Mouse (Mus musculus) midbrain, embryonic 16.5 days (tissue): ENCODE measurements around the gene Ddx54. TPM values are rescaled to one million over a fixed set of nuclear protein-coding genes. Genes with fewer than 3 reads are reported as not detected.

Source experiments
- ATAC-seq: fragments of 200-750 bp; cut with Nextera tagmentation; 2 replicates; pipeline ENCODE4 v1.8.0; 2017; ENCODE audit warnings: moderate TSS enrichment
- H3K27ac ChIP-seq: fragments of 300-500 bp; sonication (generic); 2 replicates; pipeline ENCODE4 v1.5.1; 2014; ENCODE audit warnings: mild to moderate bottlenecking, low read length, mixed read lengths
- H3K27me3 ChIP-seq: fragments of 300-500 bp; sonication (generic); 2 replicates; pipeline ENCODE4 v1.6.1; 2014; ENCODE audit warnings: low read depth, low read length, mixed read lengths; ENCODE audit not compliant: control insufficient read depth, insufficient read depth
- H3K36me3 ChIP-seq: fragments of 300-500 bp; sonication (generic); 2 replicates; pipeline ENCODE4 v1.6.1; 2014; ENCODE audit warnings: mild to moderate bottlenecking, low read length, moderate library complexity, mixed read lengths; ENCODE audit not compliant: control insufficient read depth, insufficient read depth
- H3K4me1 ChIP-seq: fragments of 300-500 bp; sonication (generic); 2 replicates; pipeline ENCODE4 v1.6.1; 2014; ENCODE audit warnings: mild to moderate bottlenecking, low read length, mixed read lengths; ENCODE audit not compliant: control insufficient read depth, insufficient read depth
- H3K4me2 ChIP-seq: fragments of 300-500 bp; sonication (generic); 2 replicates; pipeline ENCODE4 v1.6.1; 2014; ENCODE audit warnings: mild to moderate bottlenecking, low read length, mixed read lengths
- H3K4me3 ChIP-seq: fragments of 300-500 bp; sonication (generic); 2 replicates; pipeline ENCODE4 v1.5.1; 2014; ENCODE audit warnings: low read depth, mild to moderate bottlenecking, low read length, moderate library complexity, mixed read lengths
- H3K9ac ChIP-seq: fragments of 300-500 bp; sonication (generic); 2 replicates; pipeline ENCODE4 v1.6.1; 2014; ENCODE audit warnings: low read depth, low read length, mixed read lengths
- H3K9me3 ChIP-seq: fragments of 300-500 bp; sonication (generic); replicated peaks from 2 replicates; pipeline ENCODE4 v1.6.1; 2014; ENCODE audit warnings: mild to moderate bottlenecking, low read length, mixed read lengths; ENCODE audit not compliant: control insufficient read depth, poor library complexity, severe bottlenecking
- WGBS: fragments of 180-500 bp; shearing (Covaris S2); extraction: QIAGEN DNeasy Blood & Tissue Kit; methylation state at CpG from one replicate; pipeline ENCODE4 v1.1.7; 2014; 5-methylcytosine and 5-hydroxymethylcytosine counted together
- polyA plus RNA-seq: library from polyadenylated mRNA; unstranded; fragments of >200 nt; fragmentation: Nextera tagmentation; extraction: Ambion mirVana; gene quantifications from 2 replicates; pipeline ENCODE4 v1.2.1, GENCODE M21; 2015

Gene Ddx54
- polyA plus RNA-seq, 1 experiment from 2014 or later, result 39.9 TPM

- Histone ChIP-seq H3K4me1 (no peaks in the 10 kb centered on the region), H3K4me3 (no peak overlapping the region), H3K9me3 (no peaks in the 10 kb centered on the region), H3K4me2 (no peak overlapping the region), H3K9ac (no peak overlapping the region), H3K36me3 (peaks cover 36% of the 10 kb centered on the region), H3K27me3 (no peaks in the 10 kb centered on the region), H3K27ac (no peak overlapping the region)
- 89% methylated on average over 10 of the region's 10 CpGs for WGBS
- ATAC-seq, result no peak
These were observed 11.9 kb downstream of the Ddx54 start for GRCm38 (mm10) chr5:120624427-120624826.

DNA sequence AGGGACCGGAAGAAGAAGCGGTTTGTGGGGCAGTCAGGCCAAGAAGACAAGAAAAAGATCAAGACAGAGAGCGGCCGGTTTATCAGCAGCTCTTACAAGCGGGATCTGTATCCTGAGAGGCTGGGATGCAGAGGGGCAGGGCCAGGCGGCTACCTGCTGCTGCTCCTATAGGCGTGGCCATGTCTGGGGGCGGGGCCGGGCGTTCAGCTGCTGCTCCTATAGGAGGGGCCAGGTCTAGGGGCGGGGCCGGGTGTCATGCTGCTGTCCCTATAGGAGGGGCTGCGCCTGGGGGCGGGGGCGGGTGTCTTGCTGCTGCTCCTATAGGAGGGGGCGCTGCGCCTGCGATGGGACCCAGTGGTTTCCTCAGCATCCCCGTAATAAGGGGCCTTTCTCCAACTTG, 13.9 kb downstream of the Ddx54 start:
- ATAC-seq, result no peak
- H3K4me1 ChIP-seq, result peaks cover 3% of the 10 kb centered on the region; the same call in 1 of the 2 replicates
- H3K4me2 ChIP-seq, result no peak overlapping the region
- H3K36me3 ChIP-seq, result peaks cover 26% of the 10 kb centered on the region
- H3K27me3 ChIP-seq, result no peaks in the 10 kb centered on the region
- H3K9ac ChIP-seq, result no peak overlapping the region
- H3K27ac ChIP-seq, result no peak overlapping the region
- H3K4me3 ChIP-seq, result no peak overlapping the region
- H3K9me3 ChIP-seq, result no peaks in the 10 kb centered on the region
- WGBS, result 32% methylated on average over 16 of the region's 19 CpGs

DNA sequence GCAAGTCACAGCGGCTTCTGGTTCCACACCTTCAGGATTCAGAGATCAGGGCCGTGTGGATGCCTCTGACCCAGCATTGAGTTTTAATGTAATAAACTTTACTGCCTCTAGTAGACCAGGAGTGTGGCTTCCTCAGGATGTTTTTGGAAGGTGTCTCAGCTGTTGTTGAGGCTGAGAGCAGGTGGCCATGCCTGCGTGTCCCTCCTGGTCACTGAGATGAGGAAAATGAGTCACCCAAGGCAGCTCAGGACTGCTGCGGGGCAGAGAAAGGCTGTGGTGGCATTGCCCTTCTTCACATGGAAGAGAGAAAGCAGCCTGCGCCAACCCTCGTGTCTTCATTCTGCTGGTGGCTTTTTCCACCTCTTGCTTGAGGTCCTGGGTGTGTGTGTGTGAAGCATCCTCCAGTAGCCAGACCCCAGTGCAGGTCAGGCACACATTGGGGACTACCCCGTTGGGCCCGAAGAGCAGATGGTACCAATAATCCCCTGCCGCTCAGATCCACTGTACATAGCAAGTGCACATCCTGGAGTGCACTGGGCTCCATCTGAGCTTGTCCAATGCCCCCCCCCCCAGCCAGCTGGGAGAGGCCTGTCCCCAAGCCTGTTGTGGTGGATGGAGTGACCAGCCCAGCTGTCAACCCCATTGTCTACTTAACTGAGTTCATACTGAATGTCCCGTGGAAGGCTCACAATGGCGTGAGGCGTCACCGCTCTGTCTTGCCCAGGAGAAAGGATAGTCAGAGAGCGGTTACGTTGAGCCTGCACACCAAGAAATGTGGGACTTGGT, 15.2 kb downstream of the Ddx54 start:
- Histone ChIP-seq H3K9ac (peak overlapping the region; percentile 20; the same call in 1 of the 2 replicates), H3K4me1 (peaks cover 3% of the 10 kb centered on the region; the same call in 1 of the 2 replicates), H3K9me3 (no peaks in the 10 kb centered on the region), H3K4me3 (no peak overlapping the region), H3K36me3 (peaks cover 21% of the 10 kb centered on the region), H3K27me3 (no peaks in the 10 kb centered on the region), H3K4me2 (no peak overlapping the region), H3K27ac (no peak overlapping the region)
- 78% methylated on average over 15 of the region's 15 CpGs for WGBS
- no peak for ATAC-seq

DNA sequence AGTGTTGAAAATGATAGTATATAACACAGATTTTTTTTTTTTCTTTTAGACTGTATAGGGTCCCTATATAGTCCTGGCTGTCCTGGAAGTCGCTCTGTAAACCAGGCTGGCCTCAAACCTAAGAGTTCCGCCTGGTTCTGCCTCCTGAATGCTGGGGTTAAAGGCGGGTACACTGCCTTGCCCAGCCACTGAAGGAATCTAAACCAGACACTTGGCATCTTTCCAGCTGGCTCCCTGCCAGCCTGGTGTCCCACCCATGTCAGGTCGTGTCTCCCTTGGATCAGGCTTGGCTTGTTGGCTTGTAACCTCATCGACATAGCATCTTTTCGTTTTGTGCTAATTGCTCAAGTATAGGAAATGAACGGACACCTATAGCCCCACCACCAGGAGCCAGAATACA, 16.1 kb downstream of the Ddx54 start:
- Histone ChIP-seq H3K27ac (no peak overlapping the region), H3K4me3 (no peak overlapping the region), H3K36me3 (peaks cover 11% of the 10 kb centered on the region), H3K4me1 (peaks cover 3% of the 10 kb centered on the region; the same call in 1 of the 2 replicates), H3K4me2 (no peak overlapping the region), H3K27me3 (no peaks in the 10 kb centered on the region), H3K9me3 (no peaks in the 10 kb centered on the region), H3K9ac (no peak overlapping the region)
- 64% methylated on average over 7 of the region's 7 CpGs for WGBS
- no peak for ATAC-seq

- H3K4me2 ChIP-seq, result peak overlapping the region; percentile 54
- H3K4me1 ChIP-seq, result peaks cover 3% of the 10 kb centered on the region; the same call in 1 of the 2 replicates
- peaks cover 4% of the 10 kb centered on the region; the same call in 1 of the 2 replicates for H3K36me3 ChIP-seq
- WGBS, result 13% methylated on average over 29 of the region's 29 CpGs
- no peak overlapping the region for H3K4me3 ChIP-seq
- H3K9me3 ChIP-seq, result no peaks in the 10 kb centered on the region
- no peak overlapping the region for H3K27ac ChIP-seq
- H3K9ac ChIP-seq, result peak overlapping the region; percentile 53
- ATAC-seq, result no peak
- H3K27me3 ChIP-seq, result no peaks in the 10 kb centered on the region
These were observed 18.6 kb downstream of the Ddx54 start for GRCm38 (mm10) chr5:120631128-120631527.

DNA sequence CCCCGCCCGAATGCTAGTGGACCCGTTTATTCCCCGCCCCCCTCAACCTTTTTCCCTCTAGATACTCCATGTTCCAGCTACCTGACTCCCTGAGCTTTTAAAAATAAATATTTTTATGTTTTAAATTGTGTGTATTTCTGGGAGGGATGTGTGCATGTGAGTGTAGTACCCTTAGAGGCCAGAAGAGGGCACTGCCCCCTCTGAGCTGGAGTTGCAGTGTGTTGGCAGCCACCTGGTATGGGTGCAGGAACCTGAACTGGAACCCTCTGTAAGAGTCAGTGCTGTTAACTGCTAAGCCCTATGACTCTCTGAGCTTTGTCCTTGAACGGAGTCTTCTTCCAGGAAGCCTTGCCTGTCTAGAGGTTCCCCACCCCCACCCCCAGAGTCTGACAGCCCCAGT, 19.4 kb downstream of the Ddx54 start:
- Histone ChIP-seq H3K27me3 (no peaks in the 10 kb centered on the region), H3K27ac (no peak overlapping the region), H3K36me3 (peaks cover under 1% of the 10 kb centered on the region; the same call in 1 of the 2 replicates), H3K9ac (no peak overlapping the region), H3K9me3 (no peaks in the 10 kb centered on the region), H3K4me3 (no peak overlapping the region), H3K4me1 (peaks cover 3% of the 10 kb centered on the region; the same call in 1 of the 2 replicates), H3K4me2 (no peak overlapping the region)
- no peak for ATAC-seq
- WGBS, result 93% methylated on average over 5 of the region's 5 CpGs

DNA sequence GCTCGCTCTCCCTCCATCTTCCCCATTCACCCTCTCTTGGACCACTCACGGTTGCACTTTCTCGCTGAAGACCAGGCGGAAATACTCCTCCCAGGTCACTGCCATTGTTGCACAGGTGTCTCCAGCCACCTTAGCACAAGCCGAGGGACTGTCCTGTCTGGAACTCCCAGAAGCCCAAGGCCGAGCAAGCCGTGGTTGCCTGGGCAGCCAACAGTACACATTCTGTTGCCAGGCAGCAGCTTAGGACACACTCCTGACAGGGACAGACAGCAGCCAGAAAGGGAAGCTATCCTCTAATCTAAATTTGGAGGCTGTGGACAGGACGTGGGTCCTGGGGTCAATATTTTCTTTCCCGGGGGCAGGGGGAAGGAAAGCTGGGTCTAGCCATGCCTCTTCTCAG, 21.6 kb downstream of the Ddx54 start, which contains the start of gene Cfap73:
Gene Cfap73, minus strand, starts transcription at position 105 of the 400 bp plus-strand sequence.
- Histone ChIP-seq H3K36me3 (no peaks in the 10 kb centered on the region), H3K4me2 (no peak within 1 kb of the TSS), H3K4me3 (no peak within 1 kb of the TSS), H3K4me1 (peaks cover 3% of the 10 kb centered on the region; the same call in 1 of the 2 replicates), H3K9me3 (no peaks in the 10 kb centered on the region), H3K27ac (no peak within 1 kb of the TSS), H3K9ac (no peak within 1 kb of the TSS), H3K27me3 (no peaks in the 10 kb centered on the region)
- no peak for ATAC-seq
- 49% methylated on average over 9 of the region's 9 CpGs for WGBS

DNA sequence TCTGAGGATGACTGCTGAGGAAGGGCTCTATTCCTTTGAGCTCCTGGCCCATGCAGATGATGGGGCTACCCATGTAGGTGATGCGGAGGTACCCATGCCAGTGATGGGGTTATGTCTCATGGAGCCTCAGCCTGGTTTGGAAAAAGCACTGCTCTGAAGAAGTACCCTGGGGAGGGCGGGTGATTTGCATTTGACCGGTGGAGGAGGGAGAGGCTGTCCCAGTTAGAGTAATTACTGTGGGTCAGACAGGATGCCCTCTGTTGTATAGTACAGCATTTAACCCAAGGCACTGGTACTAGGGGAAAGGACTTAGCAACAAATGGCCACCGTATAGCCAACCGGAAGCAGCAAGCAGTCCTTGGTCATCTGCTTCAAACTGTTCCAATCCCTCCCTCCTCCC, 22.3 kb downstream of the Ddx54 start:
- Histone ChIP-seq H3K4me2 (no peak overlapping the region), H3K9ac (no peak overlapping the region), H3K4me1 (peaks cover 3% of the 10 kb centered on the region; the same call in 1 of the 2 replicates), H3K27me3 (no peaks in the 10 kb centered on the region), H3K9me3 (no peaks in the 10 kb centered on the region), H3K36me3 (no peaks in the 10 kb centered on the region), H3K4me3 (no peak overlapping the region), H3K27ac (no peak overlapping the region)
- ATAC-seq, result no peak
- WGBS, result 62% methylated on average over 5 of the region's 5 CpGs

DNA sequence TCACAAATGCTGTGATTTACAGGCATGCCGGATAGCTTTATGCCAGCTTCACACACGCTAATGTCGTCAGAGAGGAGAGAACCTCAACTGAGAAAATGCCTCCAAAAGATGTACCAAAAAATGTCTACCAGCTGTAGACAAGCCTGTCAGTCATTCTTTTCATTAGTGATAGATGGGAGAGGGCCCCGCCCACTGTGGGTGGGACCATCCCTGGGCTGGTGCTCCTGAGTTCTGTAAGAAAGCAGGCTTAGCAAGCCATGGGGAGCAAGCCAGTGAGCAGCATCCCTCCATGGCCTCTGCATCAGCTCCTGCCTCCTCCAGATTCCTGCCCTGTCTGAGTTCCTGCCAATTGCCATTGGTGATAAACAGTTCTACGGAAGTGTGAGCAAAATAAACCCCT, 23.1 kb downstream of the Ddx54 start:
- 92% methylated on average over 5 of the region's 5 CpGs for WGBS
- Histone ChIP-seq H3K4me2 (no peak overlapping the region), H3K27ac (no peak overlapping the region), H3K4me3 (no peak overlapping the region), H3K9me3 (no peaks in the 10 kb centered on the region), H3K9ac (no peak overlapping the region), H3K4me1 (peaks cover 3% of the 10 kb centered on the region; the same call in 1 of the 2 replicates), H3K27me3 (no peaks in the 10 kb centered on the region), H3K36me3 (no peaks in the 10 kb centered on the region)
- no peak for ATAC-seq
